17 mouse cellular contexts compared by ENCODE assay signal in genomic region chr8:85517956-85518355, GRCm38 (mm10). TPM values are rescaled to one million over a fixed set of nuclear protein-coding genes. Genes with fewer than 3 reads are reported as not detected.
DNase-seq lines count a peak whose midpoint lies in the region.
"Had no signal": no experiment of that assay in that cellular context is flagged by ENCODE, and none has a peak within 500 bp of the region (broad histone marks: within the 10 kb centered on the region; RNA-seq: fewer than 3 reads in every experiment).

No protein-coding gene starts in this region.

- DNase-seq in frontal cortex, adult 2 months (ENCODE audit: extremely low spot score in 1 of 2, low spot score in 1 of 2): peak; percentile 31 to 71
- no peak for DNase-seq in frontal cortex, postnatal 10 days (ENCODE audit: low spot score in 2 of 2)
- DNase-seq in layer of hippocampus, adult 9-11 months: peak; percentile 40
- DNase-seq in layer of hippocampus, adult 11-12 months (ENCODE audit: low spot score): no peak
- DNase-seq in right cerebral cortex, postnatal 25 days: peak; percentile 40
- DNase-seq in right cerebral cortex, postnatal 4 days: no peak
- DNase-seq in telencephalon, adult 2 months (ENCODE audit: low read depth, low spot score): peak; percentile 68
- DNase-seq in cerebellum, adult 11-12 months: no peak
- DNase-seq: adrenal gland, postnatal 10 days; cerebellum, adult 18-20 months; cerebellum, postnatal 10 days; gastrocnemius, postnatal 14 days; kidney, adult 8-10 months; liver, postnatal 0 days; thymus, adult 18-20 months; thymus, postnatal 25 days had no signal

RNA-seq across cellular contexts. Expression of gene Gpt2, which starts 25.6 kb away (rescaled TPM):
- 52.6 and 52.9 TPM in 2 replicates for polyA plus RNA-seq in frontal cortex, adult 2 months (2012; rRNA removed)
- polyA plus RNA-seq: erythroblast, embryonic 14.5 days had no signal

RNA-seq across cellular contexts. Expression of gene Dnaja2, which starts 37.2 kb away (rescaled TPM):
- polyA plus RNA-seq in frontal cortex, adult 2 months (2012; rRNA removed): 110 and 128 TPM in 2 replicates

Comparison
In these comparisons a context has a peak if more than half of its experiments do, and no peak if none do; other contexts are left out.
1. DNase-seq: peak in frontal cortex, adult 2 months (2 of 2), layer of hippocampus, adult 9-11 months (single experiment), right cerebral cortex, postnatal 25 days (single experiment) and telencephalon, adult 2 months (single experiment); none in frontal cortex, postnatal 10 days (0 of 2), layer of hippocampus, adult 11-12 months (single experiment), right cerebral cortex, postnatal 4 days (single experiment) and cerebellum, adult 11-12 months (single experiment).